Mouse (Mus musculus): ENCODE data around the gene 4930523C07Rik. TPM values are rescaled to one million over a fixed set of nuclear protein-coding genes. Genes with fewer than 3 reads are reported as not detected.

Gene 4930523C07Rik
- polyA plus RNA-seq (2015; fragmentation: Nextera tagmentation; extraction: Ambion mirVana) = 16.5 and 23.0 TPM in 2 replicates

DNA sequence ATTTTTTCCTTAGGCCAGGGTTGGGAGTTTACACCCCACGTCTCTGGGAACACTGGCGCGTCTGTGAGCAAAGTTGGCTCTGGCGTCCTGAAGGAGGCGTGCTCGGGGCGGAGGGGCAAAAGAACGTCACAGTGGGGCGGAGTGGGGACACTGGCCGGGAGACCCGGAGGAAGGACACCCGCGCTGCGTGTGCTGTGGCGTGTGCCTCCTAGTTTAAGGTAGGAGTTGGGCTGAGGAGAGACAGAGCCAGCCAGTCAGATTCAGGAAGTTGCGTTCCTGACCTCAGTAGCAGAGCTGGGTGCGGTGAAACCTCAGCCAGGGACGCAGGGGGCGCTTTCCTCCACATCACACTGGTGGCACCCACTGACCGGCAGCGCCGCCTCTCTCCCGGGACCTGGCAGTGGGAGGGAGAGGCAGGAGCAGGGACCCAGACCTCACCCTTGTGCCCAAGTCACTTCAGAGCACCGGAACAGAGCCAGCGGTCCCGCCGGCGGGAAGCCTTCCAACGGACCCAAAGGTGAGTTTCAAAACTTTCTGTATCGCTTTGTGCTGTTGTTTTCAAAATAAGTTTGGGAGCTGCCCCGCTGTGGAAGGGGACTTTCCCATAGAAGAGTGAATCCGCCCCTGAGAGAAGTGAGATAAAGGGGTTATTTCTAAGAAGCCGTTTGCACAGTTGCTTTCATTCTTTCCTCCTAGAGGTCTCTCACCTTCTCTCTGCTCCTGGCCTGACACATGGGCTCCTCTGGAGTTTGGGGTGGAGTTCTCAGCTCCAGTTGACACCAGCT lies at the start of gene 4930523C07Rik:
Gene 4930523C07Rik (plus strand): TSS at position 146 of the 785 bp plus-strand sequence.
- Histone ChIP-seq H3K4me1 (ENCODE audit: insufficient read depth) (peaks cover 40% of the 10 kb centered on the region), H3K4me3 (ENCODE audit: low read depth, low read length) (peak within 1 kb of the TSS; percentile 78), H3K27ac (ENCODE audit: low read depth) (peak within 1 kb of the TSS; percentile 88), H3K36me3 (replicated peaks; ENCODE audit: insufficient read depth, low read length) (peaks cover 4% of the 10 kb centered on the region; the same call in 1 of the 2 replicates), H3K9ac (replicated peaks) (peak within 1 kb of the TSS; percentile 80), H3K9me3 (ENCODE audit: low read length) (no peaks in the 10 kb centered on the region), H3K4me2 (ENCODE audit: low read depth, low read length) (peak within 1 kb of the TSS; percentile 85), H3K27me3 (ENCODE audit: insufficient read depth, low read length) (no peaks in the 10 kb centered on the region)
- DNase-seq (peak; percentile 85), ATAC-seq (peak; percentile 83)
- TF ChIP-seq CTCF (IDR thresholded peaks at IDR 0.05; ENCODE audit: low read depth) = peak; percentile 82
- 0 out of 2 replicates have a peak, but pooled peaks have one; percentile 5 for TF ChIP-seq EP300 (IDR thresholded peaks at IDR 0.05; ENCODE audit: low read depth)
- WGBS (ENCODE audit: insufficient replicate concordance) = under 1% methylated on average over 33 of the region's 33 CpGs

DNA sequence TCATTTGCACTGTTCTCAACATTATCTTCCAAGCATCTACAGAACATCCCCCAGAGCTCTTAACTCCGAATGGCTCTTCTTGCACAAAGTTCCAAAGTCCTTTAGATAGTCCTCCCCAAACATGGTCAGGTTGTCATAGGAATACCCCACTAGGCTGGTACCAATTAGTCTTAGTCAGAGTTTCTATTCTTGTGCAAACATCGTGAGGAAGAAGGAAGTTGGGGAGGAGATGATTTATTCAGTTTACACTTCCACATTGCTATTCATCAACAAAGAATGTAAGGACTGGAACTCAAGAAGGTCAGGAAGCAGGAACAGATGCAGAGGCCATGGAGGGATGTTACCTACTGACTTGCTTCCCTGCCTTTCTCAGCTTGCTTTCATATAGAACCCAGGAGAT lies 46.9 kb upstream of the 4930523C07Rik start:
- Histone ChIP-seq H3K27ac (ENCODE audit: low read depth) (no peak overlapping the region), H3K36me3 (replicated peaks; ENCODE audit: insufficient read depth, low read length) (no peaks in the 10 kb centered on the region), H3K4me1 (ENCODE audit: insufficient read depth) (no peaks in the 10 kb centered on the region), H3K4me3 (ENCODE audit: low read depth, low read length) (no peak overlapping the region), H3K4me2 (ENCODE audit: low read depth, low read length) (no peak overlapping the region), H3K27me3 (ENCODE audit: insufficient read depth, low read length) (no peaks in the 10 kb centered on the region), H3K9me3 (ENCODE audit: low read length) (no peaks in the 10 kb centered on the region), H3K9ac (replicated peaks) (no peak overlapping the region)
- no peak for ATAC-seq
- 48% methylated on average over 2 of the region's 2 CpGs for WGBS (ENCODE audit: insufficient replicate concordance)
- no peak for TF ChIP-seq EP300 (IDR thresholded peaks at IDR 0.05; ENCODE audit: low read depth)
- no peak for TF ChIP-seq CTCF (IDR thresholded peaks at IDR 0.05; ENCODE audit: low read depth)
- DNase-seq = no peak

DNA sequence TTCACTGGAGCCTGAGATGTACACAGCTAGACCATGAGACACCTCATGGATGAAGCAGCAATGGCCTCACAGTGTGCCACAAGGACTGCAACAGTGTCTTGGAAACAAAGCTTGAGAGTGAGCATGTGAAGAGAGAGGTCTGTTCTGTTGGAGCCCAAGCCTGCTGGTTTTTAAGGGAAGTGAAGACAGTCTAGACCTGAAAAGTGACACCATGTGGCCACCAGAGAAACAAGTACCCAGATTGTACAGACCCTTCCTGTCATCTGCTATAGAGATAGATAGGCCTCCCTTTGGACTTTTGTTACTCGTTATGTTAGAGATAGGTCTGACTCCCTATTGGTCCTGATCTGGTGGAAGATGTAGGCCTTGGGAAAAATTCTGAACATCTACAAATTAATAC lies 45.8 kb upstream of the 4930523C07Rik start:
- DNase-seq (no peak), ATAC-seq (no peak)
- no peak overlapping the region for H3K9ac ChIP-seq (replicated peaks)
- no peaks in the 10 kb centered on the region for H3K4me1 ChIP-seq (ENCODE audit: insufficient read depth)
- TF ChIP-seq EP300 (IDR thresholded peaks at IDR 0.05; ENCODE audit: low read depth) (no peak), CTCF (IDR thresholded peaks at IDR 0.05; ENCODE audit: low read depth) (peak; percentile 34; the same call in 1 of the 2 replicates)
- H3K9me3 ChIP-seq (ENCODE audit: low read length) = no peaks in the 10 kb centered on the region
- H3K36me3 ChIP-seq (replicated peaks; ENCODE audit: insufficient read depth, low read length) = no peaks in the 10 kb centered on the region
- H3K4me2 ChIP-seq (ENCODE audit: low read depth, low read length) = no peak overlapping the region
- H3K27me3 ChIP-seq (ENCODE audit: insufficient read depth, low read length) = no peaks in the 10 kb centered on the region
- 52% methylated on average over 1 of the region's 1 CpGs for WGBS (ENCODE audit: insufficient replicate concordance)
- H3K4me3 ChIP-seq (ENCODE audit: low read depth, low read length) = no peak overlapping the region
- no peak overlapping the region for H3K27ac ChIP-seq (ENCODE audit: low read depth)

DNA sequence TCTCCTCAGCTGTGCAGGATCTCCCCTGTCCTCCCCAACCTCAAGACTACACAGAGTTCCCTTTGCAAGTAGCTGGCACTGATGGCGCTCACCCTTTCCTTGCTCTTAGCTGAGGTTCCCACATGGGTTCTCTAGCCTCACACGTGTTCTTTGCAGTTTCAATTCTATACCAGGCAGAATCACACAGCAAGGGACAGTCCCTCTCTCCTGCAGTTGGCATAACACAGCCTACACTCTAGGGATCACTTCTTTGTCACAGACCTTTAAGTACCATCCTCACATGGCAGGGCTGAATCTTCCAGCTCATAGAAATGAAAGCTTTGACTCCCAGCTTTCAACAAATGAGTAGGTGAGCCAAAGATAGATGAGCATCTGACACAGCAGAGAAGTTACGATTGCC lies 45.0 kb upstream of the 4930523C07Rik start:
- H3K27me3 ChIP-seq (ENCODE audit: insufficient read depth, low read length) = no peaks in the 10 kb centered on the region
- H3K9ac ChIP-seq (replicated peaks) = no peak overlapping the region
- H3K9me3 ChIP-seq (ENCODE audit: low read length) = no peaks in the 10 kb centered on the region
- 74% methylated on average over 3 of the region's 3 CpGs for WGBS (ENCODE audit: insufficient replicate concordance)
- no peaks in the 10 kb centered on the region for H3K4me1 ChIP-seq (ENCODE audit: insufficient read depth)
- no peaks in the 10 kb centered on the region for H3K36me3 ChIP-seq (replicated peaks; ENCODE audit: insufficient read depth, low read length)
- ATAC-seq (no peak), DNase-seq (no peak)
- H3K4me2 ChIP-seq (ENCODE audit: low read depth, low read length) = no peak overlapping the region
- no peak for TF ChIP-seq EP300 (IDR thresholded peaks at IDR 0.05; ENCODE audit: low read depth)
- TF ChIP-seq CTCF (IDR thresholded peaks at IDR 0.05; ENCODE audit: low read depth) = no peak
- H3K4me3 ChIP-seq (ENCODE audit: low read depth, low read length) = no peak overlapping the region
- no peak overlapping the region for H3K27ac ChIP-seq (ENCODE audit: low read depth)

DNA sequence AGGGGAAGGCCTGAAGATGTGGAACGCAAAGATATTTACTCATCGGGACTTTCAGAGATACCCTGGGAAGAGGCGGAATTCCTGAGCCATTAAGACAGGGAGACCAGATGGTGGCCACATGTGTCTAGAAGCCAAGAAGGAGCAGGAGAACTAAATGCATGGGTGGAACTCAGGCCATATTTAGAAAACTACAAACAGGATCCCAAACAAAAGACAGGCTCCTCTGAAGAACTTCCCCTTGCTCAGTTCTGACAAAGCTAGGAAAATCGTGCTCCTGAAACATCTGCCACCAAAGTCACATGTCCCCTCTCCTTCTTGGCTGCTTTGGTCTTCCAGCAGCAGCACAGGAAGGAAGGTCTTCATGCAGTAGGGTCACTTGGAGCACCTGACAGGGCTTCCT lies 38.9 kb upstream of the 4930523C07Rik start:
- no peaks in the 10 kb centered on the region for H3K9me3 ChIP-seq (ENCODE audit: low read length)
- no peak overlapping the region for H3K27ac ChIP-seq (ENCODE audit: low read depth)
- H3K4me3 ChIP-seq (ENCODE audit: low read depth, low read length) = no peak overlapping the region
- no peak overlapping the region for H3K4me2 ChIP-seq (ENCODE audit: low read depth, low read length)
- TF ChIP-seq EP300 (IDR thresholded peaks at IDR 0.05; ENCODE audit: low read depth) (no peak), CTCF (IDR thresholded peaks at IDR 0.05; ENCODE audit: low read depth) (no peak)
- no peaks in the 10 kb centered on the region for H3K27me3 ChIP-seq (ENCODE audit: insufficient read depth, low read length)
- no peak overlapping the region for H3K9ac ChIP-seq (replicated peaks)
- ATAC-seq (no peak), DNase-seq (no peak)
- WGBS (ENCODE audit: insufficient replicate concordance) = 66% methylated on average over 4 of the region's 4 CpGs
- no peaks in the 10 kb centered on the region for H3K4me1 ChIP-seq (ENCODE audit: insufficient read depth)
- H3K36me3 ChIP-seq (replicated peaks; ENCODE audit: insufficient read depth, low read length) = no peaks in the 10 kb centered on the region

DNA sequence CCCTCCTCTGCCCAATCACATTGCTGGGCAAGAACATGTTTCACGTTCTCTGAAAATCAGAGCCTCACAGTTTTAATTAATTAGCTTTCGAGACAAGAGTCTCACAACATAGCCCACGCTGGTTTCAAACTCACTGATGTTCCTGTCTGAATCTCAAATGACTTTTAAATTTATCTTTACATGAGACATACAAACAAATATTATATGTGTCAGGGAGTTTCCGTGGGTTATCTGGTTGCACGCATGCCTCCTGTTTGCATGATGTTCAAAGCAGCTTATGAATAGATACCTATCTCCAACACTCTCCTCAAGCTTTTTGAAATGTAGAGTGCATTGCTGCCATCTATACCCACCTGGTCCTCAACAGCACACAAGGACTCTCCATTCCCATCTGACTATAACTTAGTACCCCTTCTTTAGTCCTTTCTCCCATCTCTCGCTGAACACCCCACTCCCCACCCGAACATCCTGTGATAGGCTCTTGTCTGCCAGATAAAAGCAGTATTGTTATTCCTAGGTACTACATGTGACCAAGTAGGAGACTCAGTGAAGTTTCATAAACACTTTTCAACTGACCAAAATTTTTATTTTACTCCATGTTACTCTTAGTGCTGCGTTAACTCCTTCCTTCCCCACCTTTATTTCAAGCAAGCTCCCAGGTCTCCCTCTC lies 37.1 kb upstream of the 4930523C07Rik start:
- Histone ChIP-seq H3K9ac (replicated peaks) (no peak overlapping the region), H3K9me3 (ENCODE audit: low read length) (no peaks in the 10 kb centered on the region), H3K27ac (ENCODE audit: low read depth) (no peak overlapping the region), H3K36me3 (replicated peaks; ENCODE audit: insufficient read depth, low read length) (no peaks in the 10 kb centered on the region), H3K4me3 (ENCODE audit: low read depth, low read length) (no peak overlapping the region), H3K27me3 (ENCODE audit: insufficient read depth, low read length) (no peaks in the 10 kb centered on the region), H3K4me2 (ENCODE audit: low read depth, low read length) (no peak overlapping the region), H3K4me1 (ENCODE audit: insufficient read depth) (no peaks in the 10 kb centered on the region)
- DNase-seq = no peak
- TF ChIP-seq EP300 (IDR thresholded peaks at IDR 0.05; ENCODE audit: low read depth) (no peak), CTCF (IDR thresholded peaks at IDR 0.05; ENCODE audit: low read depth) (no peak)
- ATAC-seq = no peak
- 80% methylated on average over 8 of the region's 8 CpGs for WGBS (ENCODE audit: insufficient replicate concordance)
